Mouse (Mus musculus) gastrocnemius, postnatal 10 days (tissue): ENCODE data around the gene Il24. TPM values are rescaled to one million over a fixed set of nuclear protein-coding genes. Genes with fewer than 3 reads are reported as not detected.

ENCODE experiments used
- DNase-seq: peaks from one replicate; pipeline ENCODE4 v3.0.0; 2021; ENCODE audit warnings: mixed read lengths
- total RNA-seq, 2 experiments: library from RNA; stranded (reverse); gene quantifications; 2 replicates each; pipeline ENCODE4 v1.2.3; 2021

The Il24 gene
- total RNA-seq, 2 experiments from 2014 or later, result not detected

DNA sequence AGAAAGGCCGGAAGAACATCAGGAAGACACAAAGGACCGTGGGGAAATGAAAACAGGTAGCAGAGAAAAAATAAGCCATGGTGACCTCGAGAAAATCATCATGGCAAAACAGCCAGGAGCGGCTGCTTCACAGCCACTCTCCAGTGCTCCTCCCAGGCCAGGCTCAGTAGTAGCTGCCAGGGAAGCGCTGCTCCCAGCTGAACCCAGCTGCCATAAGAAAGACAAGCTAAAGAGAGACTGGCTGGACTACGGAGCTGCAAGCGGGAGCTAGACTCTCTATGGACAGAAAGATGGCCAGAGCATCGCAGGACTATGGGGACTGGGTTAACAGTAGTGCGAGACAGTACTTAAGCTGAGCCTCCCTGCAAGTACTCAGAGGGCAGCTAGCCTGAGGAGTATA is 32.4 kb downstream of the Il24 start:
- DNase-seq, result no peak

DNA sequence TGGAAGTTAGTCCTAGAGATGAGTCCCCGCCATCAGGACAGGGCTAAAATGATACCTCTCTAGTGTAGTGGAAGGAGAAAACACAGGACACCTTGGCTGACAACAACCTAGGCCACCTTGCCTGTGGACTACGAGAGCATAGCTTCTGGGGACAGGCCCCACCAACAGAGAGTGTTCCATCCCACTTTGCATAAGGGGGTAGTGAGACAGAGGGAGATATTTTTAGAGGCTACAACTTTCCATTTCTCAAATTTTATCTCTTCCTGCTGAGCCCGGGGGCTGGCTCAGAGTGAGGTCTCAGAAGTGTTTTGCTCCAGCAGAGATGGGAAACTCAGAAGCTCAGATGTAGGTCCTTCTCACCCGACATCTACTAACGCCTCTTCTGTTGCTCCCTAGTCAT is 36.8 kb downstream of the Il24 start:
- no peak for DNase-seq

DNA sequence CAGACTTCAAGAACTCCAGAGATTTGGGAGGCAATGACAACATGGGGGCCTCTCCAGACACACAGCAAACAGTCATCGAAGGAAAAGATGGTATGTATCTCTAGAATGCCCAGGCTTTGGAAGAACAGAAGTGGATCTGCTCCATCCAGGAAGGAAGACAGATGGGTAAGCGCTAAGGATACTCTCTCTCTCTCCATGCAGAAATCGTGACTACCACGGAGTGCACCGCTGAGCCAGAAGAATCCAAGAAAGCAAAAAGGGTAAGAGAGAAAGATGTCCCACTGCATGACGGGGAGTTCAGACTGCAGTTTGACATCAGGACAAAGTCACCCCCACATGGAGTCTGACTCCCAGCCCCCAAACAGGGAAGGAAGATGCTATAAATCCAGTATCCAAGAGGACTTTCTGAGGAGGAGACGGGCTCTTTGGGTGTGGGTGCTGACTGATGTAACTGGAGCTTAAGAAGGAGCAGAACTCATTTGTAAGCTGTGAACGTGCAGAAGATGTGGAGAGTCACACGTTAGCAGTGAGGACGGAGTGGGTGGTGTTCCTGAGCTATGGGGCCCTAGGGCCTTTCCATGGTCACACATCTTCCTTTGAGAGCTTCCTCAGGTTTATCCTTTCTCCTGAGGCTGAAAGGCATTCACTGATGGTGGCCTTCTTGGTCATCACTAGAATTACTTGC is 37.6 kb downstream of the Il24 start:
- no peak for DNase-seq

- no peak for DNase-seq
These were observed 42.7 kb downstream of the Il24 start for GRCm38 (mm10) chr1:130844516-130844915.

GRCm38 (mm10) chr1:130841621-130842020 is 45.6 kb downstream of the Il24 start:
- no peak for DNase-seq

- no peak for DNase-seq
These were observed 46.5 kb downstream of the Il24 start for GRCm38 (mm10) chr1:130840599-130841379.

- no peak for DNase-seq
These were observed 49.0 kb downstream of the Il24 start for GRCm38 (mm10) chr1:130838288-130838687.

GRCm38 (mm10) chr1:130835161-130835936 is 51.9 kb downstream of the Il24 start:
- no peak for DNase-seq

DNA sequence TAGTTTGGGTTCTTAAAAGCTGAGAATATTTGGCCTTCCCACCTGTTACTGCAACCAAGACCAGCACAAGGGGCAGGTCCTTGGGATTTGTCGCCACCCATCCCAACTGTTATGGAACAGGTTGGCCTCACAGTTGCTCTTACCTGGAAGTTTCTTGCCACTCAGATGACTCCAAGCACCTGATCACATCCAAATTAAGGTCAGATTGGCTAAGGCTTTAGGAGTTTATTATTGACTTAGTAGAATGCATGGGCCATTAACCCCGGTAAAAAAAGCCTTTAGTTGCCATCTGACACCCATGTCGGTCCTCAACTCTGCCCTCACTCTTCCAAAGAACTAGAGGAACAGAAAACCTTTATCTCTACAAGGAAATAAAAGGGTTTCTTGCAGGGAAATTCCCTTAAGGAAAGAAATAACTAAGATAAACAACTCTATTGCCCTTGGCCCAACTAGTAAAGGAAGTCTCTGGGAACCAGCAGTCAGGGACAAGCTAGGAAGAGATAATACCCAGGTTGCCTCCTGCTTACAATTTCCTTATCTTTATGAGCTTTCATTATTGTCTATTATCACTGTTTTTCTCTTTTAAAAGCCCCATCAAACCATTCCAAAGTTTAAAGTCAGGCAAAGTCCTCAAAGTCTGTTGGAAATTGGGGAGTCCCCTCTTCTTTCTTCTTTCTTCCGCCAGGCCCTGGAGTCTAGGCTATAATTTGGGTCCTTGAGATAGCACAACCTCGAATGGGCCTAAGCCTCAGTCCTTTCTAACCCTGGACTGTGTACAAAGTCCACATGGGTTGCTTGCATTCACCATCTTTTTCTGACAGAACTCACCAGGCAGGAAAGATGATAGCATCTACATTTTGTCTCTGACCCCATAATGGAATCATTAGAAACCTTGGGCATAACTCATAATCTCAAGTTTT is 54.8 kb downstream of the Il24 start:
- DNase-seq, result no peak

Other genes starting within 250 kb of the Il24 start
- under 1 TPM in 1 of 2 experiments, not detected in 1; 0.11 TPM for gene C4bp, start 225.8 kb downstream of the Il24 start, total RNA-seq
- not detected for gene Gm29427, start 171.7 kb downstream of the Il24 start, total RNA-seq
- gene Yod1, start 170.1 kb downstream of the Il24 start, total RNA-seq, result 1 to 10 TPM; 3.8 to 4.5 TPM
- gene Pfkfb2, start 158.2 kb downstream of the Il24 start, total RNA-seq, result 10 to 100 TPM in 1 of 2 experiments, 1 to 10 TPM in 1; 9.2 to 13.9 TPM
- gene AA986860, start 155.5 kb downstream of the Il24 start, total RNA-seq, result under 1 TPM; 0.68 to 0.88 TPM
- gene Fcamr, start 86.6 kb downstream of the Il24 start, total RNA-seq, result not detected
- gene Pigr, start 60.8 kb downstream of the Il24 start, total RNA-seq, result not detected
- gene Fcmr, start 21.8 kb downstream of the Il24 start, total RNA-seq, result under 1 TPM in 1 of 2 experiments, not detected in 1; 0.38 TPM
- not detected for gene Il20, start 24.0 kb upstream of the Il24 start, total RNA-seq
- under 1 TPM in 1 of 2 experiments, not detected in 1; 0.28 TPM for gene Il19, start 52.7 kb upstream of the Il24 start, total RNA-seq
- not detected for gene Il10, start 132.4 kb upstream of the Il24 start, total RNA-seq
- gene Mapkapk2, start 210.4 kb upstream of the Il24 start, total RNA-seq, result 100 to 1,000 TPM; 171 to 177 TPM